In the genomic region with DNA sequence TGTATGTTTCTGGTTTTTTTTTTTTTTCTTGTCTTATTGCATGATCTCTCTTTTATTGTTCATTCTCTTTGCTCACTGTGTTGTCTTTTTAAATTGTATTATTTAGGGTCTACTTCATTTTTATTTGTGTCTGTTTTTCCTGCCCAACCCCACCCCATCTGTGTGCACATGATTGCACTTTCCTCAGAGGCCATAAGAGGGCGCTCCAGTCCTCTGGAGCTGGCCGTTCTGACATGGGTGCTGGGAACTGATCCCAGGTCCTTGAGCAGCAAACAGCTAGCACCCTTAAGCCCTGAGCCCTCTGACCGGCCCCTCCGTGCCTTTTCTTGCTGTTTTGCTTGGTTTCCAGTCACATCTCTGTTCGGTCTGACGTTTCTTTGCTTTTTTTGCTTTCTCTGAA, we compare ENCODE assay signal across 13 mouse cellular contexts. TPM values are rescaled to one million over a fixed set of nuclear protein-coding genes. Genes with fewer than 3 reads are reported as not detected.
DNase-seq lines count a peak whose midpoint lies in the region; ATAC-seq and TF ChIP-seq lines count a peak whose summit lies in the region.
"Had no signal": no experiment of that assay in that cellular context is flagged by ENCODE, and none has a peak within 500 bp of the region (broad histone marks: within the 10 kb centered on the region; RNA-seq: fewer than 3 reads in every experiment).

No protein-coding gene starts in this region.

- H3K4me3 ChIP-seq in hindbrain, embryonic 10.5 days: peak overlapping the region; percentile 2; the same call in 1 of the 2 replicates
- H3K4me3 ChIP-seq in hindbrain, embryonic 11.5 days (ENCODE audit: low read depth, low read length): no peak overlapping the region
- no peak overlapping the region for H3K4me3 ChIP-seq in lung, embryonic 14.5 days (ENCODE audit: low read depth, low read length)
- H3K4me3 ChIP-seq in bone marrow, adult 2 months (replicated peaks; ENCODE audit: control insufficient read depth, low read depth, low read length): no peak overlapping the region
- H3K4me3 ChIP-seq in stomach, embryonic 15.5 days (replicated peaks): no peak overlapping the region

- peaks cover 49% of the 10 kb centered on the region for H3K27me3 ChIP-seq in hindbrain, embryonic 10.5 days (ENCODE audit: insufficient read depth, poor library complexity, severe bottlenecking)
- peaks cover 36% of the 10 kb centered on the region for H3K27me3 ChIP-seq in hindbrain, embryonic 11.5 days (ENCODE audit: control insufficient read depth, insufficient read depth, low read length)
- H3K27me3 ChIP-seq in lung, embryonic 14.5 days (ENCODE audit: insufficient read depth, low read length): no peaks in the 10 kb centered on the region
- H3K27me3 ChIP-seq in stomach, embryonic 15.5 days (replicated peaks): no peaks in the 10 kb centered on the region

- no peak overlapping the region for H3K9ac ChIP-seq in hindbrain, embryonic 11.5 days (ENCODE audit: low read depth, low read length)
- no peak overlapping the region for H3K9ac ChIP-seq in lung, embryonic 14.5 days
- H3K9ac ChIP-seq in stomach, embryonic 15.5 days: no peak overlapping the region

- H3K4me1 ChIP-seq in hindbrain, embryonic 10.5 days (replicated peaks): peaks cover 44% of the 10 kb centered on the region
- H3K4me1 ChIP-seq in hindbrain, embryonic 11.5 days (replicated peaks; ENCODE audit: control insufficient read depth, insufficient read depth, low read length): peaks cover 4% of the 10 kb centered on the region; the same call in 1 of the 2 replicates
- H3K4me1 ChIP-seq in lung, embryonic 14.5 days (ENCODE audit: insufficient read depth): peaks cover 16% of the 10 kb centered on the region
- peaks cover 7% of the 10 kb centered on the region; the same call in 1 of the 2 replicates for H3K4me1 ChIP-seq in bone marrow, adult 2 months (ENCODE audit: control insufficient read depth, insufficient read depth, low read length)
- H3K4me1 ChIP-seq in stomach, embryonic 15.5 days: peaks cover 29% of the 10 kb centered on the region

- peak; percentile 49 for TF ChIP-seq CTCF in lung, embryonic 14.5 days (IDR thresholded peaks at IDR 0.05; ENCODE audit: low read depth)
- TF ChIP-seq CTCF in bone marrow, adult 2 months (IDR thresholded peaks at IDR 0.05; ENCODE audit: control insufficient read depth, insufficient read depth, low read length): peak; percentile 27; the same call in 1 of the 2 replicates

- H3K36me3 ChIP-seq in hindbrain, embryonic 10.5 days: peaks cover 38% of the 10 kb centered on the region
- H3K36me3 ChIP-seq in hindbrain, embryonic 11.5 days (ENCODE audit: control insufficient read depth, insufficient read depth, low read length): no peaks in the 10 kb centered on the region
- H3K36me3 ChIP-seq in lung, embryonic 14.5 days (ENCODE audit: insufficient read depth): peaks cover 50% of the 10 kb centered on the region
- peaks cover 37% of the 10 kb centered on the region for H3K36me3 ChIP-seq in stomach, embryonic 15.5 days

- H3K27ac ChIP-seq in hindbrain, embryonic 10.5 days: no peak overlapping the region
- H3K27ac ChIP-seq in hindbrain, embryonic 11.5 days (ENCODE audit: low read depth, low read length): no peak overlapping the region
- H3K27ac ChIP-seq in lung, embryonic 14.5 days (ENCODE audit: low read depth): no peak overlapping the region
- H3K27ac ChIP-seq in bone marrow, adult 2 months (ENCODE audit: control insufficient read depth, insufficient read depth, low read depth, low read length, poor library complexity): no peak overlapping the region
- no peak overlapping the region for H3K27ac ChIP-seq in stomach, embryonic 15.5 days

- WGBS in hindbrain, embryonic 10.5 days: 84% methylated on average over 6 of the region's 6 CpGs
- 85% methylated on average over 6 of the region's 6 CpGs for WGBS in hindbrain, embryonic 11.5 days
- WGBS in lung, embryonic 14.5 days: 83% methylated on average over 6 of the region's 6 CpGs
- 95% methylated on average over 6 of the region's 6 CpGs for WGBS in bone marrow, adult 2 months
- WGBS in stomach, embryonic 15.5 days: 86% methylated on average over 6 of the region's 6 CpGs

- no peak for DNase-seq in hindbrain, embryonic 10.5 days (ENCODE audit: low spot score)
- no peak for DNase-seq in hindbrain, embryonic 11.5 days (ENCODE audit: low spot score)
- no peak for DNase-seq in lung, embryonic 14.5 days
- DNase-seq in lung, postnatal 10 days: no peak
- no peak for DNase-seq in natural killer cell, adult 2 months (ENCODE audit: low spot score in 2 of 2)
- DNase-seq in spleen, adult 18-20 months: no peak
- DNase-seq: gastrocnemius, postnatal 25 days; heart, postnatal 36 days; kidney, postnatal 25 days; thymus, postnatal 25 days had no signal

- no peak for ATAC-seq in hindbrain, embryonic 11.5 days (ENCODE audit: low FRiP score)
- ATAC-seq in lung, embryonic 14.5 days (ENCODE audit: insufficient read depth): no peak
- no peak for ATAC-seq in stomach, embryonic 15.5 days (ENCODE audit: insufficient read depth, low FRiP score, low read depth)
- ATAC-seq: midbrain, embryonic 16.5 days had no signal

- TF ChIP-seq POLR2A in bone marrow, adult 2 months (IDR thresholded peaks at IDR 0.05; ENCODE audit: borderline replicate concordance, control insufficient read depth, low read depth, low read length): no peak

- peaks cover 16% of the 10 kb centered on the region; the same call in 1 of the 2 replicates for H3K9me3 ChIP-seq in hindbrain, embryonic 10.5 days
- H3K9me3 ChIP-seq in hindbrain, embryonic 11.5 days (ENCODE audit: control insufficient read depth, low read length): no peaks in the 10 kb centered on the region
- peaks cover 5% of the 10 kb centered on the region; the same call in 1 of the 2 replicates for H3K9me3 ChIP-seq in lung, embryonic 14.5 days (ENCODE audit: low read depth, low read length)
- H3K9me3 ChIP-seq in stomach, embryonic 15.5 days: no peaks in the 10 kb centered on the region

- no peak overlapping the region for H3K4me2 ChIP-seq in hindbrain, embryonic 11.5 days (replicated peaks; ENCODE audit: low read depth, low read length)
- H3K4me2 ChIP-seq in lung, embryonic 14.5 days: peak overlapping the region; percentile 76; the same call in 1 of the 2 replicates
- H3K4me2 ChIP-seq in stomach, embryonic 15.5 days: peak overlapping the region; percentile 85; the same call in 1 of the 2 replicates

RNA-seq across cellular contexts. Expression of gene Cnn2, which starts 3.2 kb away (rescaled TPM):
- polyA plus RNA-seq in hindbrain, embryonic 10.5 days (2016; fragmentation: Nextera tagmentation; extraction: Ambion mirVana): 201 and 223 TPM in 2 replicates
- 180 and 221 TPM in 2 replicates for polyA plus RNA-seq in hindbrain, embryonic 11.5 days (2014; fragmentation: Nextera tagmentation; extraction: Ambion mirVana)
- 354 and 364 TPM in 2 replicates for polyA plus RNA-seq in lung, embryonic 14.5 days (2014; fragmentation: Nextera tagmentation; extraction: Ambion mirVana)
- 41.7 and 92.4 TPM in 2 replicates for polyA plus RNA-seq in bone marrow, adult 2 months (2011; ENCODE audit: insufficient read depth, insufficient read length, low replicate concordance, missing spikeins)
- polyA plus RNA-seq in stomach, embryonic 15.5 days (2015; fragmentation: Nextera tagmentation; extraction: Ambion mirVana): 274 and 279 TPM in 2 replicates

RNA-seq across cellular contexts. Expression of gene Abca7, which starts 4.7 kb away (rescaled TPM):
- 4.4 and 6.0 TPM in 2 replicates for polyA plus RNA-seq in hindbrain, embryonic 10.5 days (2016; fragmentation: Nextera tagmentation; extraction: Ambion mirVana)
- 2.6 TPM in 2 replicates for polyA plus RNA-seq in hindbrain, embryonic 11.5 days (2014; fragmentation: Nextera tagmentation; extraction: Ambion mirVana)
- 3.0 and 3.5 TPM in 2 replicates for polyA plus RNA-seq in lung, embryonic 14.5 days (2014; fragmentation: Nextera tagmentation; extraction: Ambion mirVana)
- 54.3 and 96.9 TPM in 2 replicates for polyA plus RNA-seq in bone marrow, adult 2 months (2011; ENCODE audit: insufficient read depth, insufficient read length, low replicate concordance, missing spikeins)
- 4.2 and 4.8 TPM in 2 replicates for polyA plus RNA-seq in stomach, embryonic 15.5 days (2015; fragmentation: Nextera tagmentation; extraction: Ambion mirVana)

RNA-seq across cellular contexts. Expression of gene Tmem259, which starts 7.4 kb away (rescaled TPM):
- 11.8 and 13.1 TPM in 2 replicates for polyA plus RNA-seq in hindbrain, embryonic 10.5 days (2016; fragmentation: Nextera tagmentation; extraction: Ambion mirVana)
- 14.6 and 16.1 TPM in 2 replicates for polyA plus RNA-seq in hindbrain, embryonic 11.5 days (2014; fragmentation: Nextera tagmentation; extraction: Ambion mirVana)
- 19.3 and 23.4 TPM in 2 replicates for polyA plus RNA-seq in lung, embryonic 14.5 days (2014; fragmentation: Nextera tagmentation; extraction: Ambion mirVana)
- 78.6 and 131 TPM in 2 replicates for polyA plus RNA-seq in bone marrow, adult 2 months (2011; ENCODE audit: insufficient read depth, insufficient read length, low replicate concordance, missing spikeins)
- 20.6 and 21.3 TPM in 2 replicates for polyA plus RNA-seq in stomach, embryonic 15.5 days (2015; fragmentation: Nextera tagmentation; extraction: Ambion mirVana)

RNA-seq across cellular contexts. Expression of gene Grin3b, which starts 21.0 kb away (rescaled TPM):
- polyA plus RNA-seq in hindbrain, embryonic 10.5 days (2016; fragmentation: Nextera tagmentation; extraction: Ambion mirVana): 0.35 TPM in 2 replicates
- polyA plus RNA-seq in hindbrain, embryonic 11.5 days (2014; fragmentation: Nextera tagmentation; extraction: Ambion mirVana): 0.29 and 0.49 TPM in 2 replicates
- polyA plus RNA-seq in lung, embryonic 14.5 days (2014; fragmentation: Nextera tagmentation; extraction: Ambion mirVana): 0.30 and 0.41 TPM in 2 replicates
- not detected in 2 replicates for polyA plus RNA-seq in bone marrow, adult 2 months (2011; ENCODE audit: insufficient read depth, insufficient read length, low replicate concordance, missing spikeins)
- polyA plus RNA-seq in stomach, embryonic 15.5 days (2015; fragmentation: Nextera tagmentation; extraction: Ambion mirVana): 0.27 and 0.34 TPM in 2 replicates

RNA-seq across cellular contexts. Expression of gene Arhgap45, which starts 24.9 kb away (rescaled TPM):
- 8.4 and 9.0 TPM in 2 replicates for polyA plus RNA-seq in hindbrain, embryonic 10.5 days (2016; fragmentation: Nextera tagmentation; extraction: Ambion mirVana)
- 4.1 and 4.3 TPM in 2 replicates for polyA plus RNA-seq in hindbrain, embryonic 11.5 days (2014; fragmentation: Nextera tagmentation; extraction: Ambion mirVana)
- polyA plus RNA-seq in lung, embryonic 14.5 days (2014; fragmentation: Nextera tagmentation; extraction: Ambion mirVana): 11.2 and 13.2 TPM in 2 replicates
- 111 and 291 TPM in 2 replicates for polyA plus RNA-seq in bone marrow, adult 2 months (2011; ENCODE audit: insufficient read depth, insufficient read length, low replicate concordance, missing spikeins)
- 9.1 and 10.0 TPM in 2 replicates for polyA plus RNA-seq in stomach, embryonic 15.5 days (2015; fragmentation: Nextera tagmentation; extraction: Ambion mirVana)
